Comparison of ENCODE assay signal across 8 mouse cellular contexts in the genomic region with DNA sequence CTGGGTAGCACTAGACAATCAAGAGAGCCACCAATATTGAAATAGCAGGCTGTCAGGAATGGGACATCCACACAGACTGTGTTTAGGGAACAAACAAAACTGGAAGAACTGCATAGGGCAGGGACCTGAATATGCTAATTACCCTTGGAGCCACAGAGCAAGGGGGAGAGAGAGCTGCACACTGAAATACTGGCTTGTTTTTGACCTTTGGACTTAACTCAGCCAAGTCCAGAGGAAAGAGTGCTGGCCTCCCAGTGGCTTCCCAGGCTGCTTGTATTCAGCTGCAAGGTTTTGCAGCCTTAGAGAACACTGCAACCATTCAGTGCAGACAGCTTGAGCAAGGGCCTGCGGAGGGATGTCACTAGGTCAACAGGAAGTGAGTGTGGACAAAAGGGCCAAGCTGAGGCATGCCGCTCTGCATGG.
DNase-seq lines count a peak whose midpoint lies in the region; ATAC-seq lines count a peak whose summit lies in the region.

No protein-coding gene starts in this region.

- no peaks in the 10 kb centered on the region for H3K36me3 ChIP-seq in hindbrain, embryonic 14.5 days (replicated peaks; ENCODE audit: control insufficient read depth, insufficient read depth)
- H3K36me3 ChIP-seq in neural tube, embryonic 13.5 days = no peaks in the 10 kb centered on the region

- H3K4me3 ChIP-seq in hindbrain, embryonic 14.5 days (replicated peaks; ENCODE audit: low read length) = no peak overlapping the region
- no peak overlapping the region for H3K4me3 ChIP-seq in neural tube, embryonic 13.5 days

- no peaks in the 10 kb centered on the region for H3K27me3 ChIP-seq in hindbrain, embryonic 14.5 days (ENCODE audit: control insufficient read depth, insufficient read depth, low read length)
- no peaks in the 10 kb centered on the region for H3K27me3 ChIP-seq in neural tube, embryonic 13.5 days

- H3K9me3 ChIP-seq in hindbrain, embryonic 14.5 days (ENCODE audit: control insufficient read depth, low read length) = no peaks in the 10 kb centered on the region
- H3K9me3 ChIP-seq in neural tube, embryonic 13.5 days = no peaks in the 10 kb centered on the region

- no peak overlapping the region for H3K4me2 ChIP-seq in hindbrain, embryonic 14.5 days (replicated peaks)
- H3K4me2 ChIP-seq in neural tube, embryonic 13.5 days = no peak overlapping the region

- no peak overlapping the region for H3K9ac ChIP-seq in hindbrain, embryonic 14.5 days
- 0 out of 2 replicates have a peak overlapping the region, but pooled peaks have one; percentile 34 for H3K9ac ChIP-seq in neural tube, embryonic 13.5 days

- ATAC-seq in cerebellum, adult (ENCODE audit: insufficient number of reproducible peaks, low FRiP score, low TSS enrichment) = 0 out of 2 replicates have a peak, but pooled peaks have one; percentile 27
- no peak; the same call in 1 of the 2 replicates for ATAC-seq in hindbrain, embryonic 14.5 days (ENCODE audit: low FRiP score)
- ATAC-seq in neural tube, embryonic 13.5 days (ENCODE audit: low read depth) = peak; percentile 47; the same call in 1 of the 2 replicates

- 15% methylated on average over 2 of the region's 2 CpGs for WGBS in hindbrain, embryonic 14.5 days
- 7% methylated on average over 2 of the region's 2 CpGs for WGBS in neural tube, embryonic 13.5 days

- no peak for DNase-seq in cerebellum, adult 8-10 months
- peak; percentile 13 for DNase-seq in ZHBTc4 (ENCODE audit: low read depth, low spot score)
- peak; percentile 36 for DNase-seq in hindbrain, embryonic 14.5 days (ENCODE audit: low spot score)
- DNase-seq in liver = peak; percentile 25
- DNase-seq in T-cell, adult 2 months (ENCODE audit: low spot score) = no peak
- no peak for DNase-seq in spleen, postnatal 36 days (ENCODE audit: low spot score in 2 of 2)

- H3K27ac ChIP-seq in hindbrain, embryonic 14.5 days = 0 out of 2 replicates have a peak overlapping the region, but pooled peaks have one; percentile 16
- peak overlapping the region; percentile 43; the same call in 1 of the 2 replicates for H3K27ac ChIP-seq in neural tube, embryonic 13.5 days (replicated peaks)

- H3K4me1 ChIP-seq in hindbrain, embryonic 14.5 days (replicated peaks; ENCODE audit: control insufficient read depth, insufficient read depth, low read length) = peaks cover 11% of the 10 kb centered on the region; the same call in 1 of the 2 replicates
- H3K4me1 ChIP-seq in neural tube, embryonic 13.5 days (replicated peaks) = peaks cover 17% of the 10 kb centered on the region

Comparison
In these comparisons a context has a peak if more than half of its experiments do, and no peak if none do; other contexts are left out.
1. DNase-seq: peak in ZHBTc4 (single experiment), hindbrain, embryonic 14.5 days (single experiment) and liver (single experiment); none in cerebellum, adult 8-10 months (single experiment), T-cell, adult 2 months (single experiment) and spleen, postnatal 36 days (0 of 2).